Comparison of ENCODE assay signal across 10 mouse cellular contexts in the genomic region with DNA sequence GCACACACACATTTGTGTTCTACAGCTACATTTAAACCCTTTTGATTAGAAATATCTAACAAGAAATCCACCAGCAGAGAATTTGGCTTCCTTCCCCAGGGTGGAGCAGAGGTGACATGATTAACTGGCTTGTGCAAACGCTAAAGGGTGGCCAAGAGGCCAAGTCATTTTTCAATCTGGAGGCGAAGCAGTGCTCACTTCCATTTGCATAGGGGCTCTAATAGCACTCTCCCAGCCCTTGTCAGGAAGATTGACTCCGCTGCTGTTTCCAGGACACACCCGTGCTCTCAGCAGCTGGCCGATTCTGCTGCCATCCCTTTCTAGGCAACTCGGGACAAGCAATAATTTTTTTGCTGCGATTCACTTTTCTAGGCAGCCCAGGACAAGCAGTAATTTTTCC. TPM values are rescaled to one million over a fixed set of nuclear protein-coding genes. Genes with fewer than 3 reads are reported as not detected.
A peak's percentile ranks its signal among the peaks of the same experiment; 100 is the strongest.
DNase-seq lines count a peak whose midpoint lies in the region; ATAC-seq lines count a peak whose summit lies in the region.
"Had no signal": no experiment of that assay in that cellular context is flagged by ENCODE, and none has a peak within 500 bp of the region (broad histone marks: within the 10 kb centered on the region; RNA-seq: fewer than 3 reads in every experiment).

No protein-coding gene starts in this region.

- H3K4me3 ChIP-seq in stomach, embryonic 15.5 days (replicated peaks) = no peak overlapping the region
- H3K4me3 ChIP-seq: embryonic facial prominence, embryonic 12.5 days had no signal

- H3K9ac ChIP-seq in stomach, embryonic 15.5 days = no peak overlapping the region
- H3K9ac ChIP-seq: embryonic facial prominence, embryonic 12.5 days had no signal

- H3K4me2 ChIP-seq in stomach, embryonic 15.5 days = peak overlapping the region; percentile 33; the same call in 1 of the 2 replicates
- H3K4me2 ChIP-seq: embryonic facial prominence, embryonic 12.5 days had no signal

- H3K27me3 ChIP-seq in stomach, embryonic 15.5 days (replicated peaks) = no peaks in the 10 kb centered on the region
- H3K27me3 ChIP-seq: embryonic facial prominence, embryonic 12.5 days had no signal

- no peaks in the 10 kb centered on the region for H3K36me3 ChIP-seq in stomach, embryonic 15.5 days
- H3K36me3 ChIP-seq: embryonic facial prominence, embryonic 12.5 days had no signal

- DNase-seq in ovary, postnatal 14 days (ENCODE audit: low spot score) = peak; percentile 15
- DNase-seq in ovary, postnatal 10 days (ENCODE audit: low spot score) = no peak
- DNase-seq in heart, postnatal 14 days = peak; percentile 15 to 25
- DNase-seq in kidney, postnatal 14 days = peak; percentile 69
- DNase-seq in layer of hippocampus, postnatal 10 days (ENCODE audit: low spot score in 2 of 2) = no peak
- DNase-seq in thymus, postnatal 0 days (ENCODE audit: low spot score) = no peak
- no peak for DNase-seq in spleen, postnatal 10 days (ENCODE audit: low spot score in 2 of 2)

- peak overlapping the region; percentile 75 for H3K27ac ChIP-seq in stomach, embryonic 15.5 days
- H3K27ac ChIP-seq: embryonic facial prominence, embryonic 12.5 days had no signal

- peak; percentile 65; the same call in 1 of the 2 replicates for ATAC-seq in stomach, embryonic 15.5 days (ENCODE audit: insufficient read depth, low FRiP score, low read depth)

- intact Hi-C loops in heart, postnatal 14 days (cut with DNase I) = loop anchor here (5.0 kb wide), 1 partner anchor 55 kb away; no protein-coding TSS in a partner anchor

- H3K4me1 ChIP-seq in stomach, embryonic 15.5 days = peaks cover 23% of the 10 kb centered on the region

- H3K9me3 ChIP-seq in stomach, embryonic 15.5 days = no peaks in the 10 kb centered on the region
- H3K9me3 ChIP-seq: embryonic facial prominence, embryonic 12.5 days had no signal

- WGBS in stomach, embryonic 15.5 days = 6% methylated on average over 7 of the region's 7 CpGs

RNA-seq across cellular contexts. Expression of gene Rbp2, which starts 11.2 kb away (rescaled TPM):
- total RNA-seq in heart, postnatal 14 days (2021) = not detected
- 69.8 and 72.8 TPM in 2 replicates for polyA plus RNA-seq in stomach, embryonic 15.5 days (2015; fragmentation: Nextera tagmentation; extraction: Ambion mirVana)
- total RNA-seq in layer of hippocampus, postnatal 10 days (2021) = under 1 TPM in 1 of 2 experiments, not detected in 1; 0.54 TPM
- polyA plus RNA-seq in thymus, postnatal 0 days (2015; fragmentation: Nextera tagmentation; extraction: Ambion mirVana) = 0.17 and 1.7 TPM in 2 replicates
- total RNA-seq: layer of hippocampus, postnatal 25 days had no signal

Comparison
In these comparisons a context has a peak if more than half of its experiments do, and no peak if none do; other contexts are left out.
1. DNase-seq: peak in ovary, postnatal 14 days (single experiment), heart, postnatal 14 days (2 of 2) and kidney, postnatal 14 days (single experiment); none in ovary, postnatal 10 days (single experiment), layer of hippocampus, postnatal 10 days (0 of 2), thymus, postnatal 0 days (single experiment) and spleen, postnatal 10 days (0 of 2).